Mouse (Mus musculus): ENCODE measurements around the gene D1Pas1.

D1Pas1 gene

DNA sequence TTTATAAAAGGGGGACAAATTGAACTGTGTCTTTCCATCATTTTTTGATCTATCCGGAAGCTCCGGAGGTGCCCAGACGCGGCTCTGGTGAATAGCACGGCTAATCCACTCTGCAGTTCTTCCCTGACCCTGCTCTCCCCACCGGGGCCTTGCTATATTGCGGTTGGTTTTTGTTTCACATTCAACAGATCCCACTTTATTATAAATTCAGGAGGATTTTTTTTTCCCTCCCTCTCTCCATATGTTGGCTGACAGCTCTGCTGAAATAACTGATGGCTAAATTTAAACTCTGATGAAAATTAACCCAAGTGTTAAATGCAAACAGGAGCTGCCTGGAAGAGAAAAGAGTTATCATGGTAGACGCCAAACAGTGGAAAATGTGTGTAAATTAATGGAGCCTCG lies 21.1 kb downstream of the D1Pas1 start:
- no peak for DNase-seq

DNA sequence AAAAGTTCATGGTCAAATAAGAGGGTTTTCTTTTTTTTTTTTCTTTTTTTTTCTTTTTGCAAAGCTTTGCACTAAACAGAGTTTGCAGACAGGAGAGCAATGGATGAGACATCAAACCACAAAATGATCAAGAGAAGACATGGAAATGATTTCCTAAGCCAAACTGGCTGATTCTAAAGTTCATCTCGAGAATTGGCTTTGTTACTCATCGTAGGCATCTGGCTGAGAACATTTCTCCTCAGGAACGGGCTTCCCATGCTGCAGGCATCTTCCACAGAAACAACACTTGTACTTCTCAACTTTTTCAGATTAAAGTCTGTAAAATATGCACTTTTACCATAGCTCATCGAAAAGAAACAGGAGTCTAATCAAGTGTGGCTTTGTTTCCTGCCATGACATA lies 21.6 kb downstream of the D1Pas1 start:
- DNase-seq, result no peak

DNA sequence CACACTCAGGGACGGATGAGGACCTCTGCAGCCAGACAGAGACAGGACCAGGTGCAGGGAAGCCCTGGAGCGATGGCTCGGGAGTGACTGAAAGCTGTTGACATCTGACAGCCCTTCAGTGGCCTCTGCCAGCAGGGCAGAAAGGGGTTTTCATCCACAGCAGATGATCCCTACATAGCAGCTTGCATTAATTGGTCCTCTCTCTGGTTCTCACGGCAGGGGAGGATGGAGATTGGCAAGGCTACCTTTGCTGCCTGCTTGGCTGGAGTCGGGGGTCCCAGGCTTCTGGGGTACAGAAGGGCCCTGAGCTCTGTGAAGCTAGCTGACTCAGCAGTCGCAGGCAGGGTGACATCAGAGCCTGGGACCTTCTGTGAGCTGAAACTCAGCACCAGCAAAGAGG lies 24.3 kb downstream of the D1Pas1 start:
- DNase-seq, result no peak

DNA sequence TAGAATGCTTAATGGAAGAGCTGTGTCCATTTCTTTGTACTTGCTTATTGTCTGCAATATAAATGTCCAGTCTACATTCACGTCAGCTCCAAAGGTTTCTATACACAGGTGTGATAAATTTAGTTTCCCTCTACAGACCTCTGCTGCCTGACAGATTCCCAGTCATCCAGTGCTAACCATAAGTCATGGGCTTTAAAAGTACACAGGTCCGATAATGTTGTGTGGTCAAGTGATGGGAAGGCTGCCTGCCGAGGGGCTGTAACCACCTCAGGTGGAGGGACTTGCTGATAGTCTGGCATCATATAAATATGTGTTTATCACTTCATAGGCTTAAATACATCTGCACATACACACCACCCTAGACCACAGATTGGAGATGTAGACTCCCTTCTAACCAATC lies 24.9 kb downstream of the D1Pas1 start:
- DNase-seq, result no peak

DNA sequence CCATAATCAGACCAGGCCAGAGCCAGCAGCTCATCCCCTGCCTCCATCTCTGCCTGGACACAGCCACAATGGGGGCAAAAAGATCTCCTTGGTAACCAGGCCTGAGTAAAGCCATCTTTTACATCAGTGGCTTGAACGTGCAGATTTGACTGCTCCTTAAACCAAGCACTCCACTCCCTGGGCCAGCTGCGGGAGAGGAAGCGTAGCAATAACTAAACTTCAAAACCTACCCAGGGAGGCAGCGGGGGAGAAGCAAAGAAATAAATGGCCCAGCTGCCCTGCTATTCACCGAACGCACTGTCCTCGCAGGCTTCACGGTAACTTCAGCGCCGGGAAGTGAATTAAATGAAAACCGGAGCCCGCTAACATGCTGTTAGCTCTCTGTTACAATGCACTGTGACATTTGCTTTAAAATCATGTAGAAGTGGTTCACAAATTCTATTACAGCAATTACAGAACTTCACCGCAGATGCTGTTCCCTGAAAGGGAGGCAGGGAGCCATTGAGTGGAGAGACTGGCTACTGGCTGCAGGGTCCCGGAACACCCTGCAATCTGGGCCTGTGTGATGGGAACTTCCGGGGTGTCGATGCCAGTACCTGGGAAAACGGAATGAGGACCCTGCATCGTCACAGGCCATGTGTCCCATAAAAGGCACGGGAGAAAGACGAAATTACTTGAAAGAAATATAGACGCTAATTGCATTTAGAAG lies 30.5 kb downstream of the D1Pas1 start:
- no peak for DNase-seq

DNA sequence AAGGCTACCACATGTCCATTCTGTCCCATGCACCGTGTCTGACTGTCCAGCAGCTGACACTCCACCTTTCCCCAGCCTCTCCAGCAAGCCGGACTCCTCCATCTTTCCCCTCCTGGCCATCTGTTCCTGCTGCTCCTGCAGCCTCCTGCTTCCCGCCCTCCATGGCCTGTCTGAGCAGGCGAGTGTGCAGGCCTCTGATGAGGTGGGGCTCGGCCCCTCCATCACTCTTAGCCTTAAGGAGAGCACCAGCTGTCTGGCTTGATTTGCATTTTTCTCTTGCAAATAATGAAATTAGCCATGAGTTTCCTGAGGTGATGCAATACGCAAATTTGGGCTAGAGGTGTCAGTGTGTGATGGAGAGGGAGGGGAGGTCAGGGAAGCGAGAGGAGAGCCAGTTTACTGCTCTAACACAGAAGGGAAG lies 36.2 kb downstream of the D1Pas1 start:
- no peak for DNase-seq

DNA sequence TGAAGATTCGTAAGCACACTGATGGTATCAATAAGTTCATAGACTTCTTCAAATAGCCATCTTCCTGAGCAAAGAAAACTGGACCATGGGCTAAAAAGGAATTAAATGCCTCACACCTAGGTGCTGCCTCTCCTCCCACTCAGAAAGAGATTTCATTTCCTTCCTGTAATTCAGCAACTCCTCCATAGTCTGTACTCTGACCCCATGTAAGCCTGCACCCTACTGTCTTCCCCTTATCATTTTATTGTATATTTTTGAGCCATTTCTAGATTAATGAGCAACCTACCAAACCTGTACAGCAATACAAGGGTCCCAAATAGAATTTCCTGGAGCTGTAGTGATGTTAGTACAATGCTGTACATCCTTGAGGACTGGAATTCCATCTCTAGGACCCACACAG lies 37.1 kb downstream of the D1Pas1 start:
- no peak for DNase-seq

DNA sequence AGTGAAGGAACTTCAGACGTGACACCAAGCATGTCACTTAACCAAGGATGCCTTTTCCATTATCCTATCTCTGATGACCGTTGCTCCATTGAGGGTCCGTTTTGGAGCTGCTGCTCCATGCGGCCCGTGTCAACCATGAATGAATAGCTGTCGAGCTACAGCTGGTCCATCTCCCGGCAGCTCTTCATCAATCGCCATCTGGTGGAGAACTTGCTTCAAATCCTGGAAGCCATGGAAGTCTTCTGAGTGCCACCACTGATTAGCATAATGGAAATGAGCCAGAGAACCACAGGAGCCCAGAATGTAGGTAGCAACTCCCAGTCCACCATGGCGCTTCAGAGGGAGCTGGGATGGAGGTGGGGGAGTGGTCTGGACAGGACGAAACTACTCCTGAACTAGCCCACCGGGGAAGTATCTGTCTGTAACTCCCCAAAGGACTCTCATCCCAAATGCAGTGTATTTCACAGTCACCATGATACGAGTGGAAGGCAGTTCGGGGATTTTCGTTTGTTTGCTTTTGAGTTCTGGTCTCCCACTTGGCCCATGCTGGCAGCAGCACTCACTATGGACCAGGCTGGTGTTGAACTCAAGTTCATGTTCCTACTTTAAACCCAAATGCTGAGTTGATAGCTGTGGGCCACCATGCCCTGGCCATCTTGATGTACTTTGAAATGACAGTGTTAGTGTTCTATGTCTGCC lies 39.2 kb downstream of the D1Pas1 start:
- no peak for DNase-seq

DNA sequence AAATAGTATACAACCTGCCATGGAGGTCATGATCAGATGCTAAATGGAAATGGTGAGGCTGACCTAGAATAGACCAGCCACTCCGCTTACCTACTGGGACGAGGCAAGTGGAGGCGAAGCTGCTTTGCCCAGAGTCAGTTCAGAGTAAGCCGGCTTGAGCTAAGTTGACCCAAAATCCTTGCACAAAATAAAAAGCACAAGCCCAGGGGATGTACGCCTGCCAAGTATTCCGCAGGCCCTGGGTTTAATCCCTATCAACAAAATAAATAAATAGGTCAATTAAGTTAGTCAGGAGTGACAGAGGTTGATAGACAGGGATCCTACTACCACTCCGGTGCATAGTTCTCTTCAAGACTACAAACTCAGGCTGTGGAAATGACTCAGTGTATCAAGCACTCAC lies 41.0 kb downstream of the D1Pas1 start:
- no peak for DNase-seq

DNA sequence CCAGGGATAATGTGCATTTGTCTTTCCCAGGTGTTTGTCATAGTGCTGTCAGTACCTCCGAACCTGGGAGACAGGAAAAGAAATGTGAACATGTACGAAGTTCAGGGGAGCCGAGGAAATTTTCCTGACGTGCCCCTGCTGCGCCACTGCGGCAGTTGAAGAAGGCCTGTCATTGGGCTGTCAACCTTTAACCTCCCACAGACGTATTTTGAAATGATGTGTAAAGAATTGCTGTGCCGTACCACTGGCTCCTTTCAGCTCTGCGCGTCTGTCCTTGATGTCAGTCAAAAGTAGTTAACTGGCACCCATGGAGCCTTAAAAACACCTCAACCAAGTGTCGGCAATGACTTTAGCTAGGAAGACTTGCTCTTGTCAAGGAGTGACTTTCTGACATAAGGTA lies 42.9 kb downstream of the D1Pas1 start:
- no peak for DNase-seq

DNA sequence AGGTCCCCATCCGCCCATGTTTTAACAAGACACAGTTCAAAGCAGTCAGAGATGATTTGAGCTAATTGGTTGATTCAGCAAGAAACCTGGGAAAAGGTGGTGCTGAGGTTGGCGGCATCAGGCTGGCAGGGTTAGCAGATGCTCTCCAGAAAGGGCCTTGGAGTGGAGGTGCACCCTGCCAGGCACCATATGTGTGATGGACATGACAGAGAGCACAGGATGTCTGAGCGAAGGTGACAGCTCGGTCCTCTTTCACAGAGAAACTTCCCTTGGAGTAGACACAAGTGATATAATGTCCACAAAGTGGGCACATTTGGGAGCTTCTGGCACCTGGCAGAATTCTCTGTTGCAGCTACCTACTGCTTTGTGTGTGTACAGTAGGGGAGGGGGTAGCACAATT lies 44.4 kb downstream of the D1Pas1 start:
- no peak for DNase-seq

DNA sequence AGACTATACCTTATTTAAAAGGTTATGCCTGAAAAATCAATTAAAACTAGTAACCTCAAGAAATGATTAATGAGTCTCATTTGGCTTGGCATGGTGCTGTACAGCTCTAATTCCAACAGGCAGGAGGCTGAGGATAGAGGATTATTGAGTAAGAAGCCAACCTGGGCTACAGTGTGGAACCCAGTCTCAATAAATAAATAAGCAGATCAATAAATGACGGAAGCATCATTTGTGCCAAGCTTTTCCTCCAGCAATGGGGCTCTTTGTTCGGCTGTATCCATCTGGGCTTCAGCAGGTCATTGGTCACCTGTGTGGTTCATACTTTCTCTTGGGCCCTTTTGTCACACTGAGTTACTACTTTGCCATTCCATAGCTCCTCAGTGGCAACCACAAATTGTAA lies 46.9 kb downstream of the D1Pas1 start:
- DNase-seq, result no peak

DNA sequence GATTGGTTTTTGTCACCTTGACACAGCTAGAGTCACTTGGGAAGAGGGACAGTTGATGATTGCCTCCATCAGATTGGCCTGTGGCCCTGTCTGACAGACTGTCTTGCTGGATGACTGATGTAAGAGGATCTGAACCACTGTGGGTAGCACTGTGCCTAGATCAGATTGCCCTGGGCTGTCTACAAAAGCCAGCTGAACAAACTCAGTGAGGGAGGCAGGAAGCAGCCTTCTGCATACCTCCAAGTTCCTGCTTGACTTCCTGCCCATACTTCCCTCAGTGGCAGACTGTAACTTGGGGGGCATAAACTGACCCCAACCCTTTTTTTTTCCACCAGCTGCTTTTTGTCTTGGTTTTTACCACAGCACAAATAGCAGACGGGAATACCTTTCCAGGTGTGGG lies 48.5 kb downstream of the D1Pas1 start:
- no peak for DNase-seq

DNA sequence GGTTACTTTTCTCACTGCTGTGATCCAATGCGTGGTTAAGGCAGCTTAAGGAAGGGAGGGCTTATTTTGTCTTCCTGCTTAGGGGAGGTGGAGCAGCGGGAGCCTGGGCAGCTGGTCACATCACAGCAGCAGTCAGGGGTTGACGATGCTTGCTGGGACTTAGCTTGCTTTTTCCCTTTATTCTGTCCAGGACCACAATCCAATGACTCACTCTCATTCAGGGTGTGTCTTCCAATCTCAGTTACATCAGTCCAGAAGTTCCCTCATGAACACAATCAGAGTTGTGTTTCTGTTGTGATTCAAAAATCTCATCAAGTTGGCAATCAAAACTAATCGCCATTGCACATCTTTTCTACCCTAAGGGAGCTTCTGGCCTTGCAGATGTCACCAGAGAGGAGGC lies 48.9 kb downstream of the D1Pas1 start:
- no peak for DNase-seq

DNA sequence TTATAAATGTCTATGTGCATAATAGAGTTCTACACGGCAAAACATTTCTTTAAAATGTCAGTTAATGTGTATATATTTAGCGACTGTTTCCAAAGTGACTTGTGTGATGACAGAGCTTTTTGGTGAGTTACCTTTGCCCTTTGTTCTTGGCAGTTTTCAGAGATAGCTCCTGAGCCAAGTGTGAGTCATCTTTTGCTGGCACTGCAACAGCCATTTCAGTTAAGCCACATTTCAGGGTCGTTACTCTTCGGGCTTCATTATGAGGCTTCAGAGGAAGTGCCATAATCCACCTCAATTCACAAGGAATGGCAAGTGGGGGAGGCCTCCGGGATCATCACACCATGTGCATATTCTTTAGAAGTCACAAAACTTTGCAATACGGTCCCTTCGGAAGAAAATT lies 52.8 kb downstream of the D1Pas1 start:
- DNase-seq, result peak in 1 of 2 experiments; percentile 10
